Mouse (Mus musculus) activated CD4-positive, CD25-positive, alpha-beta regulatory T cell (primary cell): ENCODE results near the gene Gm21915. TPM values are rescaled to one million over a fixed set of nuclear protein-coding genes. Genes with fewer than 3 reads are reported as not detected.

Experiments used
- polyA plus RNA-seq, 2 experiments: library from polyadenylated mRNA; unstranded; fragments of 100-300 nt; shearing (Covaris generic); gene quantifications; one replicate each; pipeline ENCODE4 v1.2.1; 2017

The Gm21915 gene
- polyA plus RNA-seq: not detected

DNA sequence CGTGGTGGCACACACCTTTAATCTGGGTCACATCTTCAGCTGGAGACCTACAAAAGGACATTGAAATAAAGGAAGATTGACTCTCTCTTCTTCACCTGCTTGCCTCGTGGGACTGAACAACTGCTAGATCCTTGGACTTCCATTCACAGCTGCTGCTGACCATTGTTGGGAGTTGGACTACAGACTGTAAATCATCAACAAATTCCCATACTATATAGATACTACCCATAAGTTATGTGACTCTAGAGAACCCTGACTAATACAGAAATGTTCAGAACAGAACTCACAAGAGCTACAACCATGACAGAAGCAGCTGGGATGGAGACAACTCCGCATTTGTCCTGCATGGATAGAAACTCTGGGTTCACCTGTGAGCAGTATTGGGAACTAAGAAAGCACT is at the start of gene Gm21915:
Gene Gm21915, plus strand, starts transcription at position 301 of the 400 bp plus-strand sequence.

GRCm38 (mm10) chr9:40685801-40686420 is 15.5 kb downstream of the Gm21915 start, which contains the start of gene Clmp:
Clmp (plus strand) TSS chr9:40685962.

Other genes starting within 250 kb of the Gm21915 start
- gene Gramd1b, start 139.2 kb upstream of the Gm21915 start, polyA plus RNA-seq: 10 to 100 TPM; 38.1 to 49.6 TPM
- gene Clmp, start 15.3 kb downstream of the Gm21915 start, polyA plus RNA-seq: under 1 TPM; 0.04 to 0.23 TPM
- gene Hspa8, start 130.4 kb downstream of the Gm21915 start, polyA plus RNA-seq: 1,000 to 10,000 TPM; 1,645 to 2,039 TPM
- not detected for gene Bsx, start 203.5 kb downstream of the Gm21915 start, polyA plus RNA-seq